ENCODE assay signal across 8 mouse cellular contexts in genomic region chr13:18218566-18219234, GRCm38 (mm10).
A peak's percentile ranks its signal among the peaks of the same experiment; 100 is the strongest.
DNase-seq lines count a peak whose midpoint lies in the region.

No protein-coding gene starts in this region.

- peak; percentile 19 for DNase-seq in adrenal gland, postnatal 10 days
- no peak for DNase-seq in adrenal gland, adult 8-10 months
- DNase-seq in right cerebral cortex, adult 18-20 months: peak; percentile 14
- DNase-seq in right cerebral cortex, postnatal 25 days: no peak
- DNase-seq in heart, postnatal 4 days: peak; percentile 18
- DNase-seq in layer of hippocampus, postnatal 25 days (ENCODE audit: extremely low spot score in 1 of 2, low spot score in 1 of 2): peak; percentile 8 to 14
- DNase-seq in right cerebral cortex, postnatal 10 days (ENCODE audit: low spot score in 2 of 2): peak; percentile 38 to 46
- DNase-seq in natural killer cell, adult 2 months (ENCODE audit: low spot score in 2 of 2): no peak

Comparison
In these comparisons a context has a peak if more than half of its experiments do, and no peak if none do; other contexts are left out.
1. DNase-seq: peak in adrenal gland, postnatal 10 days (single experiment), right cerebral cortex, adult 18-20 months (single experiment), heart, postnatal 4 days (single experiment), layer of hippocampus, postnatal 25 days (2 of 2) and right cerebral cortex, postnatal 10 days (2 of 2); none in adrenal gland, adult 8-10 months (single experiment), right cerebral cortex, postnatal 25 days (single experiment) and natural killer cell, adult 2 months (0 of 2).